In genomic region chr17:26611328-26611727, GRCm38 (mm10) we compare ENCODE assay signal across 11 mouse cellular contexts. TPM values are rescaled to one million over a fixed set of nuclear protein-coding genes. Genes with fewer than 3 reads are reported as not detected.
DNase-seq lines count a peak whose midpoint lies in the region; ATAC-seq and TF ChIP-seq lines count a peak whose summit lies in the region.
"Had no signal": no experiment of that assay in that cellular context is flagged by ENCODE, and none has a peak within 500 bp of the region (broad histone marks: within the 10 kb centered on the region; RNA-seq: fewer than 3 reads in every experiment).

No protein-coding gene starts in this region.

- H3K27ac ChIP-seq in left cerebral cortex, adult 2 months, result peak overlapping the region; percentile 83
- peak overlapping the region; percentile 56 for H3K27ac ChIP-seq in cortical plate, adult 2 months (ENCODE audit: insufficient read depth, low read length)
- H3K27ac ChIP-seq in lung, postnatal 0 days (ENCODE audit: low read length), result peak overlapping the region; percentile 80
- H3K27ac ChIP-seq: embryonic facial prominence, embryonic 12.5 days; liver, embryonic 15.5 days had no signal

- no peak overlapping the region for H3K4me2 ChIP-seq in lung, postnatal 0 days (replicated peaks; ENCODE audit: low read depth, low read length)
- H3K4me2 ChIP-seq: embryonic facial prominence, embryonic 12.5 days; kidney, embryonic 15.5 days; liver, embryonic 15.5 days had no signal

- H3K27me3 ChIP-seq in lung, postnatal 0 days (replicated peaks; ENCODE audit: insufficient read depth, low read length), result no peaks in the 10 kb centered on the region
- H3K27me3 ChIP-seq: embryonic facial prominence, embryonic 12.5 days; kidney, embryonic 15.5 days; liver, embryonic 15.5 days had no signal

- H3K4me3 ChIP-seq in left cerebral cortex, adult 2 months, result no peak overlapping the region
- no peak overlapping the region for H3K4me3 ChIP-seq in cortical plate, adult 2 months (ENCODE audit: insufficient read depth, low read length)
- no peak overlapping the region for H3K4me3 ChIP-seq in lung, postnatal 0 days (ENCODE audit: low read depth, low read length)
- H3K4me3 ChIP-seq: embryonic facial prominence, embryonic 12.5 days; kidney, embryonic 15.5 days; liver, embryonic 15.5 days had no signal

- H3K36me3 ChIP-seq in lung, postnatal 0 days (ENCODE audit: insufficient read depth, low read length), result 0 out of 2 replicates have a peak, but pooled peaks cover 6% of the 10 kb centered on the region

- peak; percentile 85 for ATAC-seq in lung, postnatal 0 days

- no peak for TF ChIP-seq POLR2A in cortical plate, adult 2 months (IDR thresholded peaks at IDR 0.05; ENCODE audit: extremely low read depth, insufficient read depth, low read length)

- peaks cover 25% of the 10 kb centered on the region for H3K4me1 ChIP-seq in cortical plate, adult 2 months (ENCODE audit: control insufficient read depth, insufficient read depth, low read length)
- H3K4me1 ChIP-seq in lung, postnatal 0 days (ENCODE audit: insufficient read depth, low read depth, low read length), result peaks cover 22% of the 10 kb centered on the region
- H3K4me1 ChIP-seq: embryonic facial prominence, embryonic 12.5 days; kidney, embryonic 15.5 days; liver, embryonic 15.5 days had no signal

- no peaks in the 10 kb centered on the region for H3K9me3 ChIP-seq in lung, postnatal 0 days (ENCODE audit: low read length)
- H3K9me3 ChIP-seq: embryonic facial prominence, embryonic 12.5 days; G1E; kidney, embryonic 15.5 days; liver, embryonic 15.5 days had no signal

- intact Hi-C loops in left cerebral cortex, adult 2 months (cut with DNase I), result no loop called here

- 22% methylated on average over 7 of the region's 7 CpGs for WGBS in lung, postnatal 0 days

- TF ChIP-seq EP300 in lung, postnatal 0 days (IDR thresholded peaks at IDR 0.05), result peak; percentile 68; the same call in 1 of the 2 replicates

- H3K9ac ChIP-seq in lung, postnatal 0 days (replicated peaks; ENCODE audit: low read depth), result no peak overlapping the region
- H3K9ac ChIP-seq: embryonic facial prominence, embryonic 12.5 days; kidney, embryonic 15.5 days; liver, embryonic 15.5 days had no signal

- TF ChIP-seq CTCF in left cerebral cortex, adult 2 months (IDR thresholded peaks at IDR 0.05), result no peak
- TF ChIP-seq CTCF in cortical plate, adult 2 months (IDR thresholded peaks at IDR 0.05; ENCODE audit: extremely low read depth, insufficient read depth, low read length), result no peak
- no peak for TF ChIP-seq CTCF in lung, postnatal 0 days (IDR thresholded peaks at IDR 0.05)

- DNase-seq in left cerebral cortex, adult 2 months (ENCODE audit: extremely low spot score in 1 of 2, low spot score in 2 of 2), result no peak
- no peak for DNase-seq in left cerebral cortex, adult 8-10 months (ENCODE audit: low spot score in 2 of 2)
- DNase-seq in adrenal gland, postnatal 14 days, result peak; percentile 82
- DNase-seq in lung, postnatal 0 days (ENCODE audit: low spot score), result peak; percentile 72
- no peak for DNase-seq in neural tube, embryonic 10.5 days (ENCODE audit: extremely low spot score, low spot score)
- DNase-seq in right cerebral cortex, adult 18-20 months, result no peak

RNA-seq across cellular contexts. Expression of gene Dusp1, which starts 49.4 kb away (rescaled TPM):
- 10 to 100 TPM; 58.0 to 65.6 TPM for total RNA-seq in left cerebral cortex, adult 2 months (2021)
- total RNA-seq in left cerebral cortex, adult 8-10 months (2022), result 10 to 100 TPM; 21.6 to 50.5 (median 28.7) TPM
- 56.6 and 66.3 TPM in 2 replicates for total RNA-seq in adrenal gland, postnatal 14 days (2021)
- polyA plus RNA-seq in cortical plate, adult 2 months (2012; rRNA removed), result 51.0 and 71.1 TPM in 2 replicates
- 68.4 and 79.3 TPM in 2 replicates for polyA plus RNA-seq in lung, postnatal 0 days (2015; fragmentation: Nextera tagmentation; extraction: Ambion mirVana)

RNA-seq across cellular contexts. Expression of gene Ergic1, which starts 50.0 kb away (rescaled TPM):
- total RNA-seq in left cerebral cortex, adult 2 months (2021), result 100 to 1,000 TPM; 144 to 149 TPM
- 100 to 1,000 TPM; 131 to 191 (median 161) TPM for total RNA-seq in left cerebral cortex, adult 8-10 months (2022)
- total RNA-seq in adrenal gland, postnatal 14 days (2021), result 126 and 143 TPM in 2 replicates
- polyA plus RNA-seq in cortical plate, adult 2 months (2012; rRNA removed), result 140 and 143 TPM in 2 replicates
- 47.9 and 50.6 TPM in 2 replicates for polyA plus RNA-seq in lung, postnatal 0 days (2015; fragmentation: Nextera tagmentation; extraction: Ambion mirVana)

RNA-seq across cellular contexts. Expression of gene Atp6v0e, which starts 51.7 kb away (rescaled TPM):
- total RNA-seq in left cerebral cortex, adult 2 months (2021), result 10 to 100 TPM; 39.2 to 44.6 TPM
- 10 to 100 TPM; 34.5 to 46.9 (median 43.4) TPM for total RNA-seq in left cerebral cortex, adult 8-10 months (2022)
- total RNA-seq in adrenal gland, postnatal 14 days (2021), result 188 and 193 TPM in 2 replicates
- polyA plus RNA-seq in cortical plate, adult 2 months (2012; rRNA removed), result 86.4 and 87.2 TPM in 2 replicates
- 330 and 382 TPM in 2 replicates for polyA plus RNA-seq in lung, postnatal 0 days (2015; fragmentation: Nextera tagmentation; extraction: Ambion mirVana)

Comparison
In these comparisons a context has a peak if more than half of its experiments do, and no peak if none do; other contexts are left out.
1. DNase-seq: peak in adrenal gland, postnatal 14 days (single experiment) and lung, postnatal 0 days (single experiment); none in left cerebral cortex, adult 2 months (0 of 2), left cerebral cortex, adult 8-10 months (0 of 2), neural tube, embryonic 10.5 days (single experiment) and right cerebral cortex, adult 18-20 months (single experiment).
2. Peak in every context shown above with its lines, with median percentiles within 50 percentile points of each other: H3K27ac ChIP-seq.